Mouse (Mus musculus): ENCODE results near the gene Gm3404. TPM values are rescaled to one million over a fixed set of nuclear protein-coding genes. Genes with fewer than 3 reads are reported as not detected.

Gene Gm3404
- not detected for polyA plus RNA-seq (2015; fragmentation: Illumina TruSeq; extraction: RNeasy Lipid Tissue Mini Kit (QIAGEN cat#74804); ENCODE audit: insufficient read depth, low replicate concordance)

DNA sequence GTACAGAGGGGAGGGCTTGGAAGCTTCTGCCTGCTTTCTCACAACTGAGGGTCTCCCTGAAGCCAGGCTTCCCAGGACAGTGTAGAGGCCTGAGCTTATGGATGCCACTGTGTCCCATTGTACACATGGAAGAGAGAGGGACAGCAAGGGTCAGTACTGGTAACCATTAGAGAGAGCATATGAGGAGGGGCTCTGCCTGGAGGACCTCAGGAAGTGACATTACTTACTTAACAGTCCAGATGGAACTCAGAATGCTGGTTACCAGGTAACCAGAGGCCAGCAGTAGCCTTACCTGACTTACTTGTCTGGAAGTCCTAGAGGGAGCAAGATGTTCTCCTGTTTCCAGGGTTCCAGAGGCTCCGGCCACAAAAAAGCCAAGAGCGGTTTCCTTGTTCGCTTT lies at the start of gene Gm3404:
Gm3404 (plus strand) TSS at position 301 of the 400 bp plus-strand sequence.

GRCm38 (mm10) chr5:146481665-146482064 lies 43.9 kb upstream of the Gm3404 start, which contains the start of gene Gm6408:
Gm6408 (plus strand) TSS chr5:146481965.

DNA sequence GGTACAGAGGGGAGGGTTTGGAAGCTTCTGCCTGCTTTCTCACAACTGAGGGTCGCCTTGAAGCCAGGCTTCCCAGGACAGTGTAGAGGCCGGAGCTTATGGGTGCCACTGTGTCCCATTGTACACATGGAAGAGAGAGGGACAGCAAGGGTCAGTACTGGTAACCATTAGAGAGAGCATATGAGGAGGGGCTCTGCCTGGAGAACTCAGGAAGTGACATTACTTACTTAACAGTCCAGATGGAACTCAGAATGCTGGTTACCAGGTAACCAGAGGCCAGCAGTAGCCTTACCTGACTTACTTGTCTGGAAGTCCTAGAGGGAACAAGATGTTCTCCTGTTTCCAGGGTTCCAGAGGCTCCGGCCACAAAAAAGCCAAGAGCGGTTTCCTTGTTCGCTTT lies 34.5 kb upstream of the Gm3404 start, which contains the start of gene Gm6370:
Gm6370 (plus strand) TSS at position 301 of the 400 bp plus-strand sequence.

DNA sequence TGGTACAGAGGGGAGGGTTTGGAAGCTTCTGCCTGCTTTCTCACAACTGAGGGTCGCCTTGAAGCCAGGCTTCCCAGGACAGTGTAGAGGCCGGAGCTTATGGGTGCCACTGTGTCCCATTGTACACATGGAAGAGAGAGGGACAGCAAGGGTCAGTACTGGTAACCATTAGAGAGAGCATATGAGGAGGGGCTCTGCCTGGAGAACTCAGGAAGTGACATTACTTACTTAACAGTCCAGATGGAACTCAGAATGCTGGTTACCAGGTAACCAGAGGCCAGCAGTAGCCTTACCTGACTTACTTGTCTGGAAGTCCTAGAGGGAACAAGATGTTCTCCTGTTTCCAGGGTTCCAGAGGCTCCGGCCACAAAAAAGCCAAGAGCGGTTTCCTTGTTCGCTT lies 23.5 kb upstream of the Gm3404 start, which contains the start of gene 4930449I24Rik:
4930449I24Rik (plus strand) TSS at position 301 of the 400 bp plus-strand sequence.

GRCm38 (mm10) chr5:146513823-146514222 lies 11.8 kb upstream of the Gm3404 start, which contains the start of gene Gm3402:
Gm3402 (plus strand) TSS chr5:146514123.

GRCm38 (mm10) chr5:146537347-146537746 lies 11.7 kb downstream of the Gm3404 start, which contains the start of gene Gm3409:
Gm3409 (plus strand) TSS chr5:146537647.

DNA sequence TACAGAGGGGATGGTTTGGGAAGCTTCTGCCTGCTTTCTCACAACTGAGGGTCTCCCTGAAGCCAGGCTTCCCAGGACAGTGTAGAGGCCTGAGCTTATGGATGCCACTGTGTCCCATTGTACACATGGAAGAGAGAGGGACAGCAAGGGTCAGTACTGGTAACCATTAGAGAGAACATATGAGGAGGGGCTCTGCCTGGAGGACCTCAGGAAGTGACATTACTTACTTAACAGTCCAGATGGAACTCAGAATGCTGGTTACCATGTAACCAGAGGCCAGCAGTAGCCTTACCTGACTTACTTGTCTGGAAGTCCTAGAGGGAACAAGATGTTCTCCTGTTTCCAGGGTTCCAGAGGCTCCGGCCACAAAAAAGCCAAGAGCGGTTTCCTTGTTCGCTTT lies 30.2 kb downstream of the Gm3404 start, which contains the start of gene Gm3415:
Gm3415 (plus strand) TSS at position 301 of the 400 bp plus-strand sequence.

Other genes starting within 250 kb of the Gm3404 start
- gene Wasf3, start 140.8 kb upstream of the Gm3404 start, polyA plus RNA-seq (2015; fragmentation: Illumina TruSeq; extraction: RNeasy Lipid Tissue Mini Kit (QIAGEN cat#74804); ENCODE audit: insufficient read depth, low replicate concordance): 1.4 TPM
- gene Gm6408, start 43.8 kb upstream of the Gm3404 start, polyA plus RNA-seq (2015; fragmentation: Illumina TruSeq; extraction: RNeasy Lipid Tissue Mini Kit (QIAGEN cat#74804); ENCODE audit: insufficient read depth, low replicate concordance): not detected
- not detected for gene Gm6370, start 34.4 kb upstream of the Gm3404 start, polyA plus RNA-seq (2015; fragmentation: Illumina TruSeq; extraction: RNeasy Lipid Tissue Mini Kit (QIAGEN cat#74804); ENCODE audit: insufficient read depth, low replicate concordance)
- not detected for gene 4930449I24Rik, start 23.4 kb upstream of the Gm3404 start, polyA plus RNA-seq (2015; fragmentation: Illumina TruSeq; extraction: RNeasy Lipid Tissue Mini Kit (QIAGEN cat#74804); ENCODE audit: insufficient read depth, low replicate concordance)
- not detected for gene Gm3402, start 11.7 kb upstream of the Gm3404 start, polyA plus RNA-seq (2015; fragmentation: Illumina TruSeq; extraction: RNeasy Lipid Tissue Mini Kit (QIAGEN cat#74804); ENCODE audit: insufficient read depth, low replicate concordance)
- gene Gm3409, start 11.8 kb downstream of the Gm3404 start, polyA plus RNA-seq (2015; fragmentation: Illumina TruSeq; extraction: RNeasy Lipid Tissue Mini Kit (QIAGEN cat#74804); ENCODE audit: insufficient read depth, low replicate concordance): not detected
- not detected for gene Gm3415, start 30.3 kb downstream of the Gm3404 start, polyA plus RNA-seq (2015; fragmentation: Illumina TruSeq; extraction: RNeasy Lipid Tissue Mini Kit (QIAGEN cat#74804); ENCODE audit: insufficient read depth, low replicate concordance)
- gene Gpr12, start 59.4 kb downstream of the Gm3404 start, polyA plus RNA-seq (2015; fragmentation: Illumina TruSeq; extraction: RNeasy Lipid Tissue Mini Kit (QIAGEN cat#74804); ENCODE audit: insufficient read depth, low replicate concordance): not detected

Data from spleen, adult 10 weeks (tissue).